Mouse (Mus musculus): ENCODE measurements around the gene Defb25. TPM values are rescaled to one million over a fixed set of nuclear protein-coding genes. Genes with fewer than 3 reads are reported as not detected.

Gene Defb25
- polyA plus RNA-seq (2012; rRNA removed): 0.24 TPM in 1 of 2 replicates, not detected in the other

GRCm38 (mm10) chr2:152622953-152623352, at the start of gene Defb25:
TSS of gene Defb25 (minus strand) at chr2:152623053.

GRCm38 (mm10) chr2:152669256-152669638, 46.4 kb upstream of the Defb25 start, which contains the start of gene H13:
TSS of gene H13 (plus strand) at chr2:152669461.

GRCm38 (mm10) chr2:152626774-152627591, 4.1 kb upstream of the Defb25 start, which contains the start of gene Rem1:
TSS of gene Rem1 (plus strand) at chr2:152626951.

GRCm38 (mm10) chr2:152604057-152604456, 18.8 kb downstream of the Defb25 start, which contains the start of gene Defb36:
TSS of gene Defb36 (plus strand) at chr2:152604327.

GRCm38 (mm10) chr2:152599299-152599698, 23.6 kb downstream of the Defb25 start, which contains the start of gene Defb45:
TSS of gene Defb45 (minus strand) at chr2:152599399.

GRCm38 (mm10) chr2:152580107-152580506, 42.7 kb downstream of the Defb25 start, which contains the start of gene Defb19:
TSS of gene Defb19 (minus strand) at chr2:152580312.

Other genes starting within 250 kb of the Defb25 start
- not detected in 2 replicates for gene Nrsn2, start 246.4 kb downstream of the Defb25 start, polyA plus RNA-seq (2012; rRNA removed)
- gene Sox12, start 225.0 kb downstream of the Defb25 start, polyA plus RNA-seq (2012; rRNA removed): 4.1 and 4.3 TPM in 2 replicates
- gene Zcchc3, start 208.0 kb downstream of the Defb25 start, polyA plus RNA-seq (2012; rRNA removed): 8.2 and 10.2 TPM in 2 replicates
- gene 6820408C15Rik, start 207.5 kb downstream of the Defb25 start, polyA plus RNA-seq (2012; rRNA removed): 0.20 and 0.24 TPM in 2 replicates
- gene Defb23, start 158.4 kb downstream of the Defb25 start, polyA plus RNA-seq (2012; rRNA removed): not detected in 2 replicates
- gene Defb20, start 146.0 kb downstream of the Defb25 start, polyA plus RNA-seq (2012; rRNA removed): not detected in 2 replicates
- not detected in 2 replicates for gene Defb22, start 132.9 kb downstream of the Defb25 start, polyA plus RNA-seq (2012; rRNA removed)
- not detected in 2 replicates for gene Defb26, start 111.4 kb downstream of the Defb25 start, polyA plus RNA-seq (2012; rRNA removed)
- gene Defb28, start 104.8 kb downstream of the Defb25 start, polyA plus RNA-seq (2012; rRNA removed): not detected in 2 replicates
- gene Defb29, start 83.0 kb downstream of the Defb25 start, polyA plus RNA-seq (2012; rRNA removed): not detected in 2 replicates
- gene Gm17416, start 53.7 kb downstream of the Defb25 start, polyA plus RNA-seq (2012; rRNA removed): not detected in 2 replicates
- gene Defb21, start 50.3 kb downstream of the Defb25 start, polyA plus RNA-seq (2012; rRNA removed): not detected in 2 replicates
- not detected in 2 replicates for gene Defb19, start 42.7 kb downstream of the Defb25 start, polyA plus RNA-seq (2012; rRNA removed)
- gene Defb45, start 23.7 kb downstream of the Defb25 start, polyA plus RNA-seq (2012; rRNA removed): not detected in 2 replicates
- gene Defb36, start 18.7 kb downstream of the Defb25 start, polyA plus RNA-seq (2012; rRNA removed): not detected in 2 replicates
- gene Rem1, start 3.9 kb upstream of the Defb25 start, polyA plus RNA-seq (2012; rRNA removed): 0.46 and 0.52 TPM in 2 replicates
- 26.2 and 27.6 TPM in 2 replicates for gene H13, start 46.4 kb upstream of the Defb25 start, polyA plus RNA-seq (2012; rRNA removed)
- 10.0 and 11.0 TPM in 2 replicates for gene Mcts2, start 64.0 kb upstream of the Defb25 start, polyA plus RNA-seq (2012; rRNA removed)
- gene Id1, start 113.2 kb upstream of the Defb25 start, polyA plus RNA-seq (2012; rRNA removed): 41.7 and 43.3 TPM in 2 replicates
- gene Cox4i2, start 131.1 kb upstream of the Defb25 start, polyA plus RNA-seq (2012; rRNA removed): 0.58 and 0.84 TPM in 2 replicates
- 55.5 and 69.0 TPM in 2 replicates for gene Bcl2l1, start 208.7 kb upstream of the Defb25 start, polyA plus RNA-seq (2012; rRNA removed)
- 51.8 and 53.6 TPM in 2 replicates for gene Tpx2, start 224.9 kb upstream of the Defb25 start, polyA plus RNA-seq (2012; rRNA removed)